Mouse (Mus musculus) megakaryocyte, embryonic 14.5 days (primary cell): ENCODE results near the gene Ppp1r18.

Source experiments
- FLI1 ChIP-seq: IDR thresholded peaks from 2 replicates; pipeline ENCODE4 v1.6.1; 2012; ENCODE audit warnings: low read length, inconsistent platforms, mixed read lengths
- GATA1 ChIP-seq: IDR thresholded peaks from 3 replicates; pipeline ENCODE4 v1.6.1; 2012; ENCODE audit warnings: mixed read lengths, low read length, inconsistent platforms, borderline replicate concordance

- no peak for TF ChIP-seq GATA1
- no peak for TF ChIP-seq FLI1
These were observed 28.4 kb upstream of the Ppp1r18 start for GRCm38 (mm10) chr17:35836991-35837422.
